Comparison of ENCODE assay signal across 10 mouse cellular contexts in genomic region chr4:129234488-129234887, GRCm38 (mm10). TPM values are rescaled to one million over a fixed set of nuclear protein-coding genes. Genes with fewer than 3 reads are reported as not detected.
A peak's percentile ranks its signal among the peaks of the same experiment; 100 is the strongest.
DNase-seq lines count a peak whose midpoint lies in the region; ATAC-seq and TF ChIP-seq lines count a peak whose summit lies in the region.
"Had no signal": no experiment of that assay in that cellular context is flagged by ENCODE, and none has a peak within 500 bp of the region (broad histone marks: within the 10 kb centered on the region; RNA-seq: fewer than 3 reads in every experiment).

No protein-coding gene starts in this region.

- H3K27me3 ChIP-seq in kidney, adult 2 months (replicated peaks; ENCODE audit: control insufficient read depth, insufficient read depth, low read length), result no peaks in the 10 kb centered on the region
- H3K27me3 ChIP-seq in lung, postnatal 0 days (replicated peaks; ENCODE audit: insufficient read depth, low read length), result no peaks in the 10 kb centered on the region; the same call in 1 of the 2 replicates
- no peaks in the 10 kb centered on the region for H3K27me3 ChIP-seq in midbrain, embryonic 15.5 days (replicated peaks)
- H3K27me3 ChIP-seq in heart, adult 2 months (ENCODE audit: control insufficient read depth, insufficient read depth, low read length), result no peaks in the 10 kb centered on the region

- intact Hi-C loops in heart, adult 2 months (cut with DNase I), result no loop called here

- TF ChIP-seq CTCF in lung, adult 2 months (IDR thresholded peaks at IDR 0.05; ENCODE audit: insufficient read depth, low read length), result no peak
- TF ChIP-seq CTCF in kidney, adult 2 months (conservative IDR thresholded peaks at IDR 0.05; ENCODE audit: insufficient read depth, insufficient read length, low read depth, low read length), result no peak
- no peak for TF ChIP-seq CTCF in lung, postnatal 0 days (IDR thresholded peaks at IDR 0.05)
- no peak for TF ChIP-seq CTCF in heart, adult 2 months (IDR thresholded peaks at IDR 0.05)

- TF ChIP-seq EP300 in lung, postnatal 0 days (IDR thresholded peaks at IDR 0.05), result peak; percentile 89
- TF ChIP-seq EP300 in heart, adult 2 months (IDR thresholded peaks at IDR 0.05; ENCODE audit: insufficient read depth, low read depth, low read length), result no peak

- H3K4me1 ChIP-seq in lung, adult 2 months (ENCODE audit: control insufficient read depth, insufficient read depth, low read length), result peaks cover 10% of the 10 kb centered on the region
- H3K4me1 ChIP-seq in kidney, adult 2 months (ENCODE audit: control insufficient read depth, insufficient read depth, low read length), result peaks cover 30% of the 10 kb centered on the region; the same call in 1 of the 2 replicates
- peaks cover 19% of the 10 kb centered on the region; the same call in 1 of the 2 replicates for H3K4me1 ChIP-seq in lung, postnatal 0 days (ENCODE audit: insufficient read depth, low read depth, low read length)
- H3K4me1 ChIP-seq in midbrain, embryonic 15.5 days, result peaks cover 25% of the 10 kb centered on the region
- peaks cover 5% of the 10 kb centered on the region for H3K4me1 ChIP-seq in heart, adult 2 months (ENCODE audit: control insufficient read depth, insufficient read depth, low read length)

- peak overlapping the region; percentile 73 for H3K27ac ChIP-seq in kidney, adult 2 months (ENCODE audit: insufficient read depth, low read depth, low read length)
- peak overlapping the region; percentile 35; the same call in 1 of the 2 replicates for H3K27ac ChIP-seq in lung, postnatal 0 days (ENCODE audit: low read length)
- no peak overlapping the region for H3K27ac ChIP-seq in midbrain, embryonic 15.5 days
- no peak overlapping the region for H3K27ac ChIP-seq in heart, adult 2 months

- H3K9me3 ChIP-seq in lung, postnatal 0 days (ENCODE audit: low read length), result no peaks in the 10 kb centered on the region
- no peaks in the 10 kb centered on the region for H3K9me3 ChIP-seq in midbrain, embryonic 15.5 days

- H3K9ac ChIP-seq in lung, postnatal 0 days (replicated peaks; ENCODE audit: low read depth), result no peak overlapping the region
- H3K9ac ChIP-seq in midbrain, embryonic 15.5 days, result no peak overlapping the region
- H3K9ac ChIP-seq in heart, adult 2 months (ENCODE audit: low read depth, low read length), result no peak overlapping the region

- H3K36me3 ChIP-seq in kidney, adult 2 months (ENCODE audit: control insufficient read depth, insufficient read depth, low read length), result no peaks in the 10 kb centered on the region
- H3K36me3 ChIP-seq in lung, postnatal 0 days (ENCODE audit: insufficient read depth, low read length), result no peaks in the 10 kb centered on the region
- H3K36me3 ChIP-seq in midbrain, embryonic 15.5 days (replicated peaks), result no peaks in the 10 kb centered on the region
- H3K36me3 ChIP-seq in heart, adult 2 months (ENCODE audit: control insufficient read depth, insufficient read depth, low read length), result no peaks in the 10 kb centered on the region

- WGBS in lung, adult 2 months, result 30% methylated on average over 7 of the region's 7 CpGs
- 39% methylated on average over 7 of the region's 7 CpGs for WGBS in kidney, adult 2 months
- 30% methylated on average over 7 of the region's 7 CpGs for WGBS in lung, postnatal 0 days
- WGBS in midbrain, embryonic 15.5 days, result 85% methylated on average over 7 of the region's 7 CpGs
- 23% methylated on average over 7 of the region's 7 CpGs for WGBS in heart, adult 2 months

- TF ChIP-seq POLR2A in lung, adult 2 months (IDR thresholded peaks at IDR 0.05; ENCODE audit: borderline replicate concordance, extremely low read depth, low read depth, low read length), result no peak
- no peak for TF ChIP-seq POLR2A in kidney, adult 2 months (IDR thresholded peaks at IDR 0.05; ENCODE audit: low read depth, low read length)
- TF ChIP-seq POLR2A in heart, adult 2 months (IDR thresholded peaks at IDR 0.05; ENCODE audit: insufficient read depth, low read depth, low read length), result no peak

- peak; percentile 66 for ATAC-seq in lung, postnatal 0 days
- no peak for ATAC-seq in midbrain, embryonic 15.5 days (replicated peaks)
- ATAC-seq: forebrain, embryonic 14.5 days had no signal

- H3K4me2 ChIP-seq in lung, postnatal 0 days (replicated peaks; ENCODE audit: low read depth, low read length), result no peak overlapping the region
- H3K4me2 ChIP-seq in midbrain, embryonic 15.5 days, result no peak overlapping the region
- H3K4me2 ChIP-seq: heart, embryonic 11.5 days had no signal

- H3K4me3 ChIP-seq in lung, adult 2 months (replicated peaks; ENCODE audit: extremely low read depth, low read depth, low read length), result no peak overlapping the region
- no peak overlapping the region for H3K4me3 ChIP-seq in kidney, adult 2 months (ENCODE audit: insufficient read depth, low read depth, low read length)
- H3K4me3 ChIP-seq in lung, postnatal 0 days (ENCODE audit: low read depth, low read length), result no peak overlapping the region
- H3K4me3 ChIP-seq in midbrain, embryonic 15.5 days, result no peak overlapping the region
- no peak overlapping the region for H3K4me3 ChIP-seq in heart, adult 2 months

- DNase-seq in lung, adult 18-20 months, result peak; percentile 61 to 66
- no peak for DNase-seq in lung, adult 2 months
- peak; percentile 68 for DNase-seq in kidney, adult 2 months
- DNase-seq in lung, postnatal 0 days (ENCODE audit: low spot score), result peak; percentile 87
- peak; percentile 87 for DNase-seq in yolk sac, embryonic 10.5 days (ENCODE audit: low spot score)
- DNase-seq in heart, adult 2 months, result no peak
- no peak for DNase-seq in right cerebral cortex, postnatal 25 days

- H3K79me2 ChIP-seq in heart, adult 2 months (replicated peaks; ENCODE audit: control insufficient read depth, insufficient read depth, low read length), result no peaks in the 10 kb centered on the region

RNA-seq across cellular contexts. Expression of gene C77080, which starts 26.7 kb away (rescaled TPM):
- polyA plus RNA-seq in lung, adult 2 months (2012; rRNA removed), result 47.1 and 50.1 TPM in 2 replicates
- 39.3 and 45.5 TPM in 2 replicates for polyA plus RNA-seq in kidney, adult 2 months (2012; rRNA removed)
- polyA plus RNA-seq in lung, postnatal 0 days (2015; fragmentation: Nextera tagmentation; extraction: Ambion mirVana), result 6.7 and 7.9 TPM in 2 replicates
- 9.4 and 9.7 TPM in 2 replicates for polyA plus RNA-seq in midbrain, embryonic 15.5 days (2015; fragmentation: Nextera tagmentation; extraction: Ambion mirVana)
- 1 to 10 TPM; 3.2 to 3.7 TPM for total RNA-seq in heart, adult 2 months (2021)
- polyA plus RNA-seq in heart, adult 2 months (2012; rRNA removed), result 3.8 and 4.4 TPM in 2 replicates

RNA-seq across cellular contexts. Expression of gene Yars, which starts 44.9 kb away (rescaled TPM):
- polyA plus RNA-seq in lung, adult 2 months (2012; rRNA removed), result 9.0 and 15.4 TPM in 2 replicates
- polyA plus RNA-seq in kidney, adult 2 months (2012; rRNA removed), result 16.3 and 17.4 TPM in 2 replicates
- polyA plus RNA-seq in lung, postnatal 0 days (2015; fragmentation: Nextera tagmentation; extraction: Ambion mirVana), result 26.4 and 27.1 TPM in 2 replicates
- polyA plus RNA-seq in midbrain, embryonic 15.5 days (2015; fragmentation: Nextera tagmentation; extraction: Ambion mirVana), result 114 and 116 TPM in 2 replicates
- total RNA-seq in heart, adult 2 months (2021), result 10 to 100 TPM; 26.3 to 29.7 TPM
- 10.4 and 18.4 TPM in 2 replicates for polyA plus RNA-seq in heart, adult 2 months (2012; rRNA removed)

RNA-seq across cellular contexts. Expression of gene S100pbp, which starts 45.0 kb away (rescaled TPM):
- 8.5 and 10.5 TPM in 2 replicates for polyA plus RNA-seq in lung, adult 2 months (2012; rRNA removed)
- 12.6 and 13.6 TPM in 2 replicates for polyA plus RNA-seq in kidney, adult 2 months (2012; rRNA removed)
- polyA plus RNA-seq in lung, postnatal 0 days (2015; fragmentation: Nextera tagmentation; extraction: Ambion mirVana), result 7.3 and 7.5 TPM in 2 replicates
- 21.8 and 24.4 TPM in 2 replicates for polyA plus RNA-seq in midbrain, embryonic 15.5 days (2015; fragmentation: Nextera tagmentation; extraction: Ambion mirVana)
- total RNA-seq in heart, adult 2 months (2021), result 10 to 100 TPM; 10.2 to 14.2 TPM
- polyA plus RNA-seq in heart, adult 2 months (2012; rRNA removed), result 6.6 and 13.3 TPM in 2 replicates

RNA-seq across cellular contexts. Expression of gene Sync, which starts 52.9 kb away (rescaled TPM):
- polyA plus RNA-seq in lung, adult 2 months (2012; rRNA removed), result 2.8 TPM in 2 replicates
- 0.46 and 0.69 TPM in 2 replicates for polyA plus RNA-seq in kidney, adult 2 months (2012; rRNA removed)
- polyA plus RNA-seq in lung, postnatal 0 days (2015; fragmentation: Nextera tagmentation; extraction: Ambion mirVana), result 0.80 and 0.98 TPM in 2 replicates
- 0.50 and 0.86 TPM in 2 replicates for polyA plus RNA-seq in midbrain, embryonic 15.5 days (2015; fragmentation: Nextera tagmentation; extraction: Ambion mirVana)
- total RNA-seq in heart, adult 2 months (2021), result 10 to 100 TPM; 17.7 to 17.9 TPM
- polyA plus RNA-seq in heart, adult 2 months (2012; rRNA removed), result 8.7 and 18.8 TPM in 2 replicates

Comparison
In these comparisons a context has a peak if more than half of its experiments do, and no peak if none do; other contexts are left out.
1. DNase-seq: peak in lung, adult 18-20 months (2 of 2), kidney, adult 2 months (single experiment), lung, postnatal 0 days (single experiment) and yolk sac, embryonic 10.5 days (single experiment); none in lung, adult 2 months (single experiment), heart, adult 2 months (0 of 2) and right cerebral cortex, postnatal 25 days (single experiment).
2. H3K27ac ChIP-seq: peak in kidney, adult 2 months (single experiment) and lung, postnatal 0 days (single experiment); none in midbrain, embryonic 15.5 days (single experiment) and heart, adult 2 months (single experiment).